Comparison of ENCODE assay signal across 24 mouse cellular contexts in genomic region chr2:143679513-143679912, GRCm38 (mm10).
DNase-seq lines count a peak whose midpoint lies in the region; ATAC-seq and TF ChIP-seq lines count a peak whose summit lies in the region.
"Had no signal": no experiment of that assay in that cellular context is flagged by ENCODE, and none has a peak within 500 bp of the region (broad histone marks: within the 10 kb centered on the region; RNA-seq: fewer than 3 reads in every experiment).

No protein-coding gene starts in this region.

- no peak overlapping the region for H3K4me3 ChIP-seq in ES-Bruce4 (ENCODE audit: low read depth, low read length)
- H3K4me3 ChIP-seq: embryonic facial prominence, embryonic 13.5 days; embryonic facial prominence, embryonic 15.5 days; erythroblast, embryonic 14.5 days; forebrain, embryonic 10.5 days; forebrain, embryonic 12.5 days had no signal

- no peak for TF ChIP-seq CTCF in ES-Bruce4 (IDR thresholded peaks at IDR 0.05; ENCODE audit: low read depth, low read length)

- no peak for TF ChIP-seq POLR2A in ES-Bruce4 (IDR thresholded peaks at IDR 0.05; ENCODE audit: insufficient read depth, low read length)

- no peaks in the 10 kb centered on the region for H3K9me3 ChIP-seq in ES-Bruce4 (replicated peaks; ENCODE audit: control insufficient read depth, insufficient read depth, low read length, poor library complexity, severe bottlenecking)
- H3K9me3 ChIP-seq: embryonic facial prominence, embryonic 13.5 days; embryonic facial prominence, embryonic 15.5 days; forebrain, embryonic 10.5 days; forebrain, embryonic 12.5 days had no signal

- DNase-seq in ES-CJ7 (ENCODE audit: low read depth, low spot score): peak; percentile 45
- peak; percentile 36 for DNase-seq in R1 (ENCODE audit: low read depth, low spot score)
- no peak for DNase-seq in cerebellum, postnatal 14 days
- no peak for DNase-seq in urinary bladder, postnatal 14 days (ENCODE audit: low spot score)
- DNase-seq: adrenal gland, adult 8-10 months; adrenal gland, postnatal 14 days; adrenal gland, postnatal 36 days; cerebellum, adult 11-12 months; cerebellum, adult 2 months; cerebellum, adult 9-10 months; cerebellum, postnatal 36 days; embryo, embryonic 11 days had no signal

- ATAC-seq in granulocyte monocyte progenitor cell, adult 5-6 weeks (replicated peaks; ENCODE audit: poor library complexity, severe bottlenecking): no peak
- ATAC-seq: activated CD4-positive, CD25-positive, alpha-beta regulatory T cell, adult 4 months; forebrain, embryonic 14.5 days; forebrain, embryonic 16.5 days; Patski had no signal

- peak; percentile 54; the same call in 1 of the 2 replicates for TF ChIP-seq EP300 in ES-Bruce4 (IDR thresholded peaks at IDR 0.05; ENCODE audit: insufficient read depth, low read depth, low read length)

- peak overlapping the region; percentile 61; the same call in 1 of the 2 replicates for H3K27ac ChIP-seq in ES-Bruce4 (ENCODE audit: insufficient read depth, low read length)
- H3K27ac ChIP-seq: embryonic facial prominence, embryonic 13.5 days; embryonic facial prominence, embryonic 15.5 days; forebrain, embryonic 10.5 days; forebrain, embryonic 12.5 days had no signal

- no peaks in the 10 kb centered on the region for H3K36me3 ChIP-seq in ES-Bruce4 (ENCODE audit: control insufficient read depth, insufficient read depth, low read length, poor library complexity, severe bottlenecking)
- H3K36me3 ChIP-seq: embryonic facial prominence, embryonic 13.5 days; embryonic facial prominence, embryonic 15.5 days; forebrain, embryonic 10.5 days; forebrain, embryonic 12.5 days; G1E had no signal

- H3K4me1 ChIP-seq in ES-Bruce4 (ENCODE audit: control insufficient read depth, insufficient read depth, low read length): peaks cover 12% of the 10 kb centered on the region
- H3K4me1 ChIP-seq: embryonic facial prominence, embryonic 13.5 days; embryonic facial prominence, embryonic 15.5 days had no signal

- no peak overlapping the region for H3K9ac ChIP-seq in ES-Bruce4 (ENCODE audit: low read depth, poor library complexity, severe bottlenecking)
- H3K9ac ChIP-seq: embryonic facial prominence, embryonic 13.5 days; embryonic facial prominence, embryonic 15.5 days; forebrain, embryonic 12.5 days had no signal

- H3K27me3 ChIP-seq in ES-Bruce4 (ENCODE audit: control insufficient read depth, insufficient read depth, low read length, poor library complexity, severe bottlenecking): no peaks in the 10 kb centered on the region
- H3K27me3 ChIP-seq: embryonic facial prominence, embryonic 15.5 days; forebrain, embryonic 12.5 days; Patski had no signal

Comparison
In these comparisons a context has a peak if more than half of its experiments do, and no peak if none do; other contexts are left out.
1. DNase-seq: peak in ES-CJ7 (single experiment) and R1 (single experiment); none in cerebellum, postnatal 14 days (0 of 2) and urinary bladder, postnatal 14 days (single experiment).